Mouse (Mus musculus) olfactory bulb, adult 2 months (tissue): ENCODE measurements at regions not wholly inside any gene's neighbourhood (a gene's known extent, or its start where the extent isn't known, plus 50 kb on each side); places are given as distances from the start of the nearest gene placed in this dataset.

Experiments used
- H3K27ac ChIP-seq: fragments of 200-500 bp; 2 replicates; pipeline ENCODE4 v1.5.1; 2012; ENCODE audit warnings: low read depth, low read length; ENCODE audit not compliant: insufficient read depth
- H3K4me1 ChIP-seq: fragments of 200-500 bp; 2 replicates; pipeline ENCODE4 v1.6.1; 2012; ENCODE audit warnings: low read length; ENCODE audit not compliant: control insufficient read depth, insufficient read depth
- H3K4me3 ChIP-seq: fragments of 200-500 bp; 2 replicates; pipeline ENCODE4 v1.5.1; 2012; ENCODE audit warnings: mild to moderate bottlenecking, low read depth, low read length, moderate library complexity; ENCODE audit not compliant: insufficient read depth
- CTCF ChIP-seq: fragments of 200-500 bp; IDR thresholded peaks from 2 replicates; pipeline ENCODE4 v1.5.1; 2012; ENCODE audit warnings: low read depth, mild to moderate bottlenecking, low read length, moderate library complexity; ENCODE audit not compliant: insufficient read depth
- POLR2A ChIP-seq: fragments of 200-500 bp; IDR thresholded peaks from 2 replicates; pipeline ENCODE4 v1.6.1; 2012; ENCODE audit warnings: mild to moderate bottlenecking, low read depth, low read length, moderate library complexity; ENCODE audit not compliant: insufficient read depth
- WGBS: fragments of 180-500 bp; shearing (Covaris S2); methylation state at CpG from one replicate; pipeline ENCODE4 v1.1.7; 2018; 5-methylcytosine and 5-hydroxymethylcytosine counted together

- WGBS: 94% methylated on average over 1 of the region's 1 CpGs
- Histone ChIP-seq H3K27ac (no peak overlapping the region), H3K4me1 (no peaks in the 10 kb centered on the region), H3K4me3 (no peak overlapping the region)
- TF ChIP-seq CTCF (no peak), POLR2A (no peak)
Measured at GRCm38 (mm10) chr3:143759337-143759736, 445.7 kb downstream of the Lmo4 start.

- TF ChIP-seq POLR2A: no peak
- no peak for TF ChIP-seq CTCF
- no peak overlapping the region for H3K27ac ChIP-seq
- no peak overlapping the region for H3K4me3 ChIP-seq
- 86% methylated on average over 3 of the region's 3 CpGs for WGBS
- H3K4me1 ChIP-seq: no peaks in the 10 kb centered on the region
Measured at GRCm38 (mm10) chr3:143753197-143753596, 451.8 kb downstream of the Lmo4 start.

GRCm38 (mm10) chr3:143752660-143753059 lies 452.4 kb downstream of the Lmo4 start:
- Histone ChIP-seq H3K4me3 (no peak overlapping the region), H3K4me1 (no peaks in the 10 kb centered on the region), H3K27ac (no peak overlapping the region)
- TF ChIP-seq CTCF: no peak
- TF ChIP-seq POLR2A: no peak
- WGBS: 80% methylated on average over 1 of the region's 1 CpGs

- H3K4me1 ChIP-seq: no peaks in the 10 kb centered on the region
- no peak overlapping the region for H3K4me3 ChIP-seq
- no peak for TF ChIP-seq POLR2A
- TF ChIP-seq CTCF: no peak
- WGBS: 82% methylated on average over 4 of the region's 4 CpGs
- no peak overlapping the region for H3K27ac ChIP-seq
Measured at GRCm38 (mm10) chr3:143750128-143750527, 454.9 kb downstream of the Lmo4 start.

- 68% methylated on average over 7 of the region's 7 CpGs for WGBS
- H3K27ac ChIP-seq: no peak overlapping the region
- H3K4me3 ChIP-seq: no peak overlapping the region
- no peak for TF ChIP-seq POLR2A
- no peak for TF ChIP-seq CTCF
- H3K4me1 ChIP-seq: no peaks in the 10 kb centered on the region
Measured at GRCm38 (mm10) chr3:143743649-143744048, 461.4 kb downstream of the Lmo4 start.

- no peak overlapping the region for H3K27ac ChIP-seq
- WGBS: 75% methylated on average over 17 of the region's 17 CpGs
Measured at GRCm38 (mm10) chr3:143742786-143743571, 462.0 kb downstream of the Lmo4 start.

GRCm38 (mm10) chr3:143738676-143739075 lies 466.3 kb downstream of the Lmo4 start:
- H3K4me1 ChIP-seq: no peaks in the 10 kb centered on the region
- TF ChIP-seq POLR2A (no peak), CTCF (no peak)
- 86% methylated on average over 3 of the region's 3 CpGs for WGBS
- H3K4me3 ChIP-seq: no peak overlapping the region
- no peak overlapping the region for H3K27ac ChIP-seq

More at GRCm38 (mm10) chr3:143742786-143743571, 462.0 kb downstream of the Lmo4 start:
- Histone ChIP-seq H3K4me3 (no peak overlapping the region), H3K4me1 (no peaks in the 10 kb centered on the region)
- TF ChIP-seq CTCF (no peak), POLR2A (no peak)

- 85% methylated on average over 6 of the region's 6 CpGs for WGBS
- no peak for TF ChIP-seq CTCF
- H3K27ac ChIP-seq: no peak overlapping the region
- H3K4me1 ChIP-seq: no peaks in the 10 kb centered on the region
- no peak overlapping the region for H3K4me3 ChIP-seq
Measured at GRCm38 (mm10) chr3:143737844-143738243, 467.2 kb downstream of the Lmo4 start.

GRCm38 (mm10) chr3:143736651-143737398 lies 468.2 kb downstream of the Lmo4 start:
- no peak overlapping the region for H3K4me3 ChIP-seq
- 68% methylated on average over 6 of the region's 6 CpGs for WGBS
- H3K27ac ChIP-seq: no peak overlapping the region
- TF ChIP-seq POLR2A (no peak), CTCF (no peak)
- no peaks in the 10 kb centered on the region for H3K4me1 ChIP-seq
